ENCODE assay signal across 9 mouse cellular contexts in genomic region chr11:103362054-103362432, GRCm38 (mm10). TPM values are rescaled to one million over a fixed set of nuclear protein-coding genes. Genes with fewer than 3 reads are reported as not detected.
DNase-seq lines count a peak whose midpoint lies in the region; ATAC-seq and TF ChIP-seq lines count a peak whose summit lies in the region.
"Had no signal": no experiment of that assay in that cellular context is flagged by ENCODE, and none has a peak within 500 bp of the region (broad histone marks: within the 10 kb centered on the region; RNA-seq: fewer than 3 reads in every experiment).

No protein-coding gene starts in this region.

- no peak for TF ChIP-seq EP300 in lung, postnatal 0 days (IDR thresholded peaks at IDR 0.05)

- H3K4me1 ChIP-seq in embryonic facial prominence, embryonic 11.5 days (ENCODE audit: control insufficient read depth, insufficient read depth, low read length), result peaks cover 13% of the 10 kb centered on the region
- H3K4me1 ChIP-seq in lung, postnatal 0 days (ENCODE audit: insufficient read depth, low read depth, low read length), result peaks cover 10% of the 10 kb centered on the region
- H3K4me1 ChIP-seq in stomach, embryonic 14.5 days (ENCODE audit: control insufficient read depth, insufficient read depth, low read length), result peaks cover 15% of the 10 kb centered on the region; the same call in 1 of the 2 replicates

- DNase-seq in heart, adult 18-20 months, result peak; percentile 55 to 57
- no peak for DNase-seq in heart, postnatal 25 days (ENCODE audit: low spot score)
- peak; percentile 69 for DNase-seq in embryonic facial prominence, embryonic 11.5 days (ENCODE audit: low spot score)
- peak; percentile 60 for DNase-seq in induced T-regulatory cell, adult 2 months (ENCODE audit: low read depth)
- peak; percentile 73 for DNase-seq in lung, postnatal 0 days (ENCODE audit: low spot score)
- no peak for DNase-seq in right cerebral cortex, adult 2 months (ENCODE audit: low spot score in 2 of 2)
- DNase-seq in T-cell, adult 2 months (ENCODE audit: low spot score), result no peak

- no peaks in the 10 kb centered on the region for H3K9me3 ChIP-seq in embryonic facial prominence, embryonic 11.5 days (replicated peaks; ENCODE audit: control insufficient read depth, low read length)
- H3K9me3 ChIP-seq in lung, postnatal 0 days (ENCODE audit: low read length), result no peaks in the 10 kb centered on the region
- no peaks in the 10 kb centered on the region for H3K9me3 ChIP-seq in stomach, embryonic 14.5 days (ENCODE audit: control insufficient read depth, low read depth, low read length)

- intact Hi-C loops in heart, postnatal 25 days (cut with DNase I), result no loop called here

- no peak overlapping the region for H3K27ac ChIP-seq in embryonic facial prominence, embryonic 11.5 days (replicated peaks; ENCODE audit: low read depth, low read length)
- H3K27ac ChIP-seq in lung, postnatal 0 days (ENCODE audit: low read length), result peak overlapping the region; percentile 94
- H3K27ac ChIP-seq in stomach, embryonic 14.5 days (ENCODE audit: low read length), result peak overlapping the region; percentile 81; the same call in 1 of the 2 replicates

- TF ChIP-seq CTCF in lung, postnatal 0 days (IDR thresholded peaks at IDR 0.05), result no peak

- H3K9ac ChIP-seq in embryonic facial prominence, embryonic 11.5 days (replicated peaks; ENCODE audit: low read length), result no peak overlapping the region
- H3K9ac ChIP-seq in lung, postnatal 0 days (replicated peaks; ENCODE audit: low read depth), result peak overlapping the region; percentile 71
- H3K9ac ChIP-seq in stomach, embryonic 14.5 days (replicated peaks; ENCODE audit: low read depth, low read length), result peak overlapping the region; percentile 42; the same call in 1 of the 2 replicates

- H3K4me3 ChIP-seq in embryonic facial prominence, embryonic 11.5 days (ENCODE audit: low read depth, low read length), result peak overlapping the region; percentile 30
- peak overlapping the region; percentile 57 for H3K4me3 ChIP-seq in lung, postnatal 0 days (ENCODE audit: low read depth, low read length)
- H3K4me3 ChIP-seq in stomach, embryonic 14.5 days (ENCODE audit: low read depth, low read length), result peak overlapping the region; percentile 46
- H3K4me3 ChIP-seq: myocyte had no signal

- 3% methylated on average over 13 of the region's 13 CpGs for WGBS in embryonic facial prominence, embryonic 11.5 days
- 4% methylated on average over 13 of the region's 13 CpGs for WGBS in lung, postnatal 0 days
- 3% methylated on average over 13 of the region's 13 CpGs for WGBS in stomach, embryonic 14.5 days

- H3K4me2 ChIP-seq in embryonic facial prominence, embryonic 11.5 days (ENCODE audit: low read depth, low read length), result peak overlapping the region; percentile 55
- peak overlapping the region; percentile 94 for H3K4me2 ChIP-seq in lung, postnatal 0 days (replicated peaks; ENCODE audit: low read depth, low read length)
- peak overlapping the region; percentile 74 for H3K4me2 ChIP-seq in stomach, embryonic 14.5 days (replicated peaks; ENCODE audit: low read depth, low read length)

- ATAC-seq in embryonic facial prominence, embryonic 11.5 days (replicated peaks; ENCODE audit: insufficient number of reproducible peaks, low FRiP score, low TSS enrichment, low read depth), result no peak
- ATAC-seq in lung, postnatal 0 days, result 0 out of 2 replicates have a peak, but pooled peaks have one; percentile 10
- ATAC-seq in stomach, embryonic 14.5 days (ENCODE audit: insufficient number of reproducible peaks, insufficient read depth, low FRiP score, low read depth), result peak; percentile 51; the same call in 1 of the 2 replicates

- H3K36me3 ChIP-seq in embryonic facial prominence, embryonic 11.5 days (replicated peaks; ENCODE audit: control insufficient read depth, insufficient read depth, low read depth, low read length), result no peaks in the 10 kb centered on the region; the same call in 1 of the 2 replicates
- 0 out of 2 replicates have a peak, but pooled peaks cover 4% of the 10 kb centered on the region for H3K36me3 ChIP-seq in lung, postnatal 0 days (ENCODE audit: insufficient read depth, low read length)
- H3K36me3 ChIP-seq in stomach, embryonic 14.5 days (ENCODE audit: control insufficient read depth, insufficient read depth, low read length), result peaks cover 6% of the 10 kb centered on the region; the same call in 1 of the 2 replicates

- H3K27me3 ChIP-seq in embryonic facial prominence, embryonic 11.5 days (ENCODE audit: control insufficient read depth, insufficient read depth, low read length), result peaks cover 50% of the 10 kb centered on the region
- H3K27me3 ChIP-seq in lung, postnatal 0 days (replicated peaks; ENCODE audit: insufficient read depth, low read length), result peaks cover under 1% of the 10 kb centered on the region; the same call in 1 of the 2 replicates
- H3K27me3 ChIP-seq in stomach, embryonic 14.5 days (ENCODE audit: control insufficient read depth, insufficient read depth, low read length), result peaks cover 8% of the 10 kb centered on the region

RNA-seq across cellular contexts. Expression of gene Arhgap27, which starts 1.4 kb away (rescaled TPM):
- 10 to 100 TPM; 15.3 to 20.3 TPM for total RNA-seq in heart, adult 18-20 months (2021)
- 10 to 100 TPM; 13.9 to 17.8 TPM for total RNA-seq in heart, postnatal 25 days (2021)
- 2.9 and 3.7 TPM in 2 replicates for polyA plus RNA-seq in embryonic facial prominence, embryonic 11.5 days (2014; fragmentation: Nextera tagmentation; extraction: Ambion mirVana)
- 18.5 and 20.0 TPM in 2 replicates for polyA plus RNA-seq in lung, postnatal 0 days (2015; fragmentation: Nextera tagmentation; extraction: Ambion mirVana)
- 13.2 and 16.4 TPM in 2 replicates for polyA plus RNA-seq in stomach, embryonic 14.5 days (2014; fragmentation: Nextera tagmentation; extraction: Ambion mirVana)

RNA-seq across cellular contexts. Expression of gene Plekhm1, which starts 50.4 kb away (rescaled TPM):
- 10 to 100 TPM; 10.8 to 12.8 TPM for total RNA-seq in heart, adult 18-20 months (2021)
- total RNA-seq in heart, postnatal 25 days (2021), result 10 to 100 TPM in 1 of 2 experiments, 1 to 10 TPM in 1; 10.0 to 10.7 TPM
- polyA plus RNA-seq in embryonic facial prominence, embryonic 11.5 days (2014; fragmentation: Nextera tagmentation; extraction: Ambion mirVana), result 5.2 and 5.9 TPM in 2 replicates
- 8.1 and 9.4 TPM in 2 replicates for polyA plus RNA-seq in lung, postnatal 0 days (2015; fragmentation: Nextera tagmentation; extraction: Ambion mirVana)
- 7.5 and 9.2 TPM in 2 replicates for polyA plus RNA-seq in stomach, embryonic 14.5 days (2014; fragmentation: Nextera tagmentation; extraction: Ambion mirVana)

Comparison
In these comparisons a context has a peak if more than half of its experiments do, and no peak if none do; other contexts are left out.
1. DNase-seq: peak in heart, adult 18-20 months (2 of 2), embryonic facial prominence, embryonic 11.5 days (single experiment), induced T-regulatory cell, adult 2 months (single experiment) and lung, postnatal 0 days (single experiment); none in heart, postnatal 25 days (single experiment), right cerebral cortex, adult 2 months (0 of 2) and T-cell, adult 2 months (single experiment).
2. Peak in every context shown above with its lines, with median percentiles within 50 percentile points of each other: H3K4me2 ChIP-seq and H3K4me3 ChIP-seq.